Mouse (Mus musculus) forebrain, embryonic 14.5 days (tissue): ENCODE results near the gene Pam. TPM values are rescaled to one million over a fixed set of nuclear protein-coding genes. Genes with fewer than 3 reads are reported as not detected.
"Not testable (repeated sequence)": the region's sequence is repeated elsewhere in the genome, so short reads cannot be mapped to it uniquely, and the experiment has no call there.

Experiments
- ATAC-seq: fragments of 200-750 bp; cut with Nextera tagmentation; 2 replicates; pipeline ENCODE4 v1.8.0; 2017; ENCODE audit warnings: mild to moderate bottlenecking, moderate library complexity
- DNase-seq: peaks from one replicate; pipeline ENCODE4 v3.0.0-alpha.2; 2015; ENCODE audit warnings: low spot score
- H3K27ac ChIP-seq: fragments of 300-500 bp; sonication (generic); 2 replicates; pipeline ENCODE4 v1.5.1; 2014; ENCODE audit warnings: low read depth, mild to moderate bottlenecking, control low read depth, low read length, moderate library complexity
- H3K27me3 ChIP-seq: fragments of 300-500 bp; sonication (generic); replicated peaks from 2 replicates; pipeline ENCODE4 v1.6.1; 2014; ENCODE audit warnings: low read length, control low read depth, mixed read lengths; ENCODE audit not compliant: control insufficient read depth, insufficient read depth
- H3K36me3 ChIP-seq: fragments of 300-500 bp; sonication (generic); 2 replicates; pipeline ENCODE4 v1.6.1; 2014; ENCODE audit warnings: low read length, control low read depth; ENCODE audit not compliant: control insufficient read depth, insufficient read depth
- H3K4me1 ChIP-seq: fragments of 300-500 bp; sonication (generic); 2 replicates; pipeline ENCODE4 v1.6.1; 2014; ENCODE audit warnings: antibody characterized with exemption, low read length, control low read depth; ENCODE audit not compliant: control insufficient read depth, insufficient read depth
- H3K4me2 ChIP-seq: fragments of 300-500 bp; sonication (generic); 2 replicates; pipeline ENCODE4 v1.6.1; 2014; ENCODE audit warnings: mild to moderate bottlenecking, control low read depth, low read length
- H3K4me3 ChIP-seq: fragments of 300-500 bp; sonication (generic); 2 replicates; pipeline ENCODE4 v1.5.1; 2014; ENCODE audit warnings: low read depth, low read length, control low read depth
- H3K9ac ChIP-seq: fragments of 300-500 bp; sonication (generic); 2 replicates; pipeline ENCODE4 v1.6.1; 2014; ENCODE audit warnings: mild to moderate bottlenecking, low read length, control low read depth, moderate library complexity
- H3K9me3 ChIP-seq: fragments of 300-500 bp; sonication (generic); replicated peaks from 2 replicates; pipeline ENCODE4 v1.6.1; 2016; ENCODE audit warnings: low read length, control low read depth, mixed read lengths; ENCODE audit not compliant: control insufficient read depth
- WGBS: fragments of 180-500 bp; shearing (Covaris S2); extraction: QIAGEN DNeasy Blood & Tissue Kit; methylation state at CpG from one replicate; pipeline ENCODE4 v1.1.7; 2014; 5-methylcytosine and 5-hydroxymethylcytosine counted together
- polyA plus RNA-seq: library from polyadenylated mRNA; unstranded; fragments of >200 nt; fragmentation: Nextera tagmentation; extraction: Ambion mirVana; gene quantifications from 2 replicates; pipeline ENCODE4 v1.2.1, GENCODE M21; 2014

Gene Pam
- polyA plus RNA-seq, 1 experiment from 2014 or later = 41.7 TPM

DNA sequence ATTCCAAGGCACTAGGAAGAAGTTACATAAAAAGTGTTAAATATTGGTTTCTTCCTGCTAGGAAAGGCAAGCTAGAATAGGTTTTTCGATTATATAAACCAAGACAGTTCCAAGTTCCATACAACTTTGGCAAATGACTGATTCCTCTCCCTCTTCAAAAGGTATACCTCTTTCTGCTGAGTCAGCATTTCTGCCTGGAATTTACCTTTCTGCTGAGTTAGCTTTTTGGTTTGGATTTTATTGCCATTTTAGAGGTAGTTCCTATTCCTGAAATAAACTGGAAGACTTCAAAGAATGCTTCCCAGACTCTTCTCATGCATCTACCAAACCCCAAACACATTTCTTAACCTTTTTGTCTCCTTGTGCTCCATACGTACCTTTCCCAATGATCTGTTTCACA lies 327.4 kb downstream of the Pam start:
- H3K27ac ChIP-seq = no peak overlapping the region
- 81% methylated on average over 2 of the region's 2 CpGs for WGBS
- no peak for ATAC-seq
- DNase-seq = no peak
- no peaks in the 10 kb centered on the region for H3K27me3 ChIP-seq
- no peak overlapping the region for H3K9ac ChIP-seq
- H3K9me3 ChIP-seq = no peaks in the 10 kb centered on the region
- H3K4me2 ChIP-seq = peak overlapping the region; percentile 68
- H3K36me3 ChIP-seq = no peaks in the 10 kb centered on the region
- peak overlapping the region; percentile 90 for H3K4me3 ChIP-seq
- peaks cover 17% of the 10 kb centered on the region for H3K4me1 ChIP-seq

DNA sequence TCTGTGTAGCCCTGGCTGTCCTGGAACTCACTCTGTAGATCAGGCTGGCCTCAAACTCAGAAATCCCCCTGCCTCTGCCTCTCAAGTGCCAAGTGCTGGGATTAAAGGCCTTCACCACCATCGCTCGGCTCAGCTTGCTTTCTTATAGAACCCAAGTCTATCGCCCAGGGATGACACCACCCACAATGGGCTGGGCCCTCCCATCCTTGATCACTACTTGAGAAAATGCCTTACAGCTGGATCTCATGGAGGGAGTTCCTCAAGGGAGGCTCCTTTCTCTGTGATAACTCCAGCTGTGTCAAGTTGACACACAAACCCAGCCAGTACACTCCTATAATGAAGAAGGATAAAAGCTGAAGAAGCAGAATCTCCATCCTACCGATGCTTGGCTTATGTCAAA lies 329.7 kb downstream of the Pam start:
- not testable (repeated sequence) for H3K4me2 ChIP-seq, H3K27ac ChIP-seq, H3K9ac ChIP-seq, H3K27me3 ChIP-seq, H3K36me3 ChIP-seq, DNase-seq, H3K9me3 ChIP-seq, ATAC-seq, H3K4me3 ChIP-seq
- 86% methylated on average over 4 of the region's 4 CpGs for WGBS
- H3K4me1 ChIP-seq = peaks cover 13% of the 10 kb centered on the region

GRCm38 (mm10) chr1:97761477-97761876 lies 334.0 kb downstream of the Pam start:
- Histone ChIP-seq H3K36me3 (peaks cover 10% of the 10 kb centered on the region), H3K9me3 (no peaks in the 10 kb centered on the region), H3K4me3 (no peak overlapping the region), H3K27me3 (no peaks in the 10 kb centered on the region), H3K9ac (no peak overlapping the region), H3K4me2 (no peak overlapping the region), H3K27ac (no peak overlapping the region), H3K4me1 (no peaks in the 10 kb centered on the region; the same call in 1 of the 2 replicates)
- ATAC-seq (no peak), DNase-seq (no peak)
- 73% methylated on average over 6 of the region's 6 CpGs for WGBS

DNA sequence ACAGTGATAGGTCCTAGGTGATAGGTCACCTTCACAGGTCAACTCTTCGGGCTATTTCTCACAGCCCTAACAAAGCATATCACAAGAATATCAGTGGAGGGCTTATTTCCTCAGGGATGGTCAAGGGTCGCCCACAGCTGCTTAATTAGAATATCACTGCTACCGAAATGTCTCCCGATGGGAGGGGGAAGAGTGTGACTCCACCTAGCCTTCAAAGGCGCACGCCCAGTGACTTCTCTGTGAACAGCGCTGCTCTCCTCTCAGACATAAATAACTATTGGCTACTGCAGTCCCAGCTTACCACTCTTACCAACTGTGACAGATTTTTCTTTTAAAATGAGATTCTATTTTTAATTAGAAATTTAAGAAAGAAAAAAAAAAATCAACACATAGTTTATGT lies 334.8 kb downstream of the Pam start:
- Histone ChIP-seq H3K27ac (no peak overlapping the region), H3K4me1 (no peaks in the 10 kb centered on the region; the same call in 1 of the 2 replicates), H3K9ac (no peak overlapping the region), H3K36me3 (peaks cover 13% of the 10 kb centered on the region), H3K27me3 (no peaks in the 10 kb centered on the region), H3K4me2 (no peak overlapping the region), H3K4me3 (no peak overlapping the region), H3K9me3 (no peaks in the 10 kb centered on the region)
- DNase-seq = no peak
- 91% methylated on average over 7 of the region's 7 CpGs for WGBS
- ATAC-seq = no peak

DNA sequence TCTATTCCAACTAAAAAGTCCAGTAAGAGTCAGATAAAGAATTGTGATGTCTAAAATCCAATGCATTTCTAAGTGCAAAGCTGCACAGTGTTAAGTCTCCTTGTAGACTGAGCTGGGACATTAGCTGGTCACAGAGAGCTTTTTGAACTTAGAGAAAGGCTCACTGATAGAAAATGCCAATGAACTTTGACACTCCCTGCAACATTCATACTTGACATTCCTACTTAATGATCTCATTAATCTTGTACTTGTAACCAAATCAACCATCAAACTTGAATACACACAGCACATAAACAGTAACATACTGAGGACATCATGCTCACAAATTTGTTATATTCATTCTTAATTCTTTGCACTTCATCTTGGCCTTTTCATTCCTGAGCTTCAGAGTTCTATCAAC lies 335.6 kb downstream of the Pam start:
- H3K4me2 ChIP-seq = no peak overlapping the region
- H3K9me3 ChIP-seq = no peaks in the 10 kb centered on the region
- H3K27me3 ChIP-seq = no peaks in the 10 kb centered on the region
- H3K9ac ChIP-seq = no peak overlapping the region
- no peak overlapping the region for H3K4me3 ChIP-seq
- DNase-seq (no peak), ATAC-seq (no peak)
- H3K36me3 ChIP-seq = peaks cover 20% of the 10 kb centered on the region
- no peaks in the 10 kb centered on the region; the same call in 1 of the 2 replicates for H3K4me1 ChIP-seq
- H3K27ac ChIP-seq = no peak overlapping the region

GRCm38 (mm10) chr1:97754392-97754791 lies 341.1 kb downstream of the Pam start:
- H3K4me1 ChIP-seq = no peaks in the 10 kb centered on the region
- H3K9me3 ChIP-seq = no peaks in the 10 kb centered on the region
- no peak for ATAC-seq
- no peak overlapping the region for H3K9ac ChIP-seq
- no peak overlapping the region for H3K4me2 ChIP-seq
- no peak overlapping the region for H3K4me3 ChIP-seq
- no peak overlapping the region for H3K27ac ChIP-seq
- 85% methylated on average over 4 of the region's 4 CpGs for WGBS
- no peaks in the 10 kb centered on the region for H3K27me3 ChIP-seq
- DNase-seq = no peak
- H3K36me3 ChIP-seq = peaks cover 41% of the 10 kb centered on the region

DNA sequence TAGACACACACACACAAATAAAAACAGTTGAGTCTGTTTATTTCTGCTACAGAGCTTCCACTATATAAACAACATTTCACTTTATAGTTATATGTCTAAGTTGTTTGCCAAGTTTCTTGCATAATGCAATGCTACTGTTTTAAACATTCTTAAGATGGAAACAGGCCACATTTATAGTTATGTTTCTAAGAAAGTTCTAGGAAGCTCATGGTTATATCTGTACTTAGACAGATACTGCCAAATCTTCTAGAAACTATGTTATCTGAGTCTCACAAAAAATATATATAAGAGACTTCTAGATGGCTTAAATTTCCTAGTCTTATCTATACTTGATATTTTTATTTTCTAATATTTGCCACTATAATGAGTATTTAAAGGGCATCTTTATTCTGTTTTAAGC lies 342.2 kb downstream of the Pam start:
- Histone ChIP-seq H3K27me3 (no peaks in the 10 kb centered on the region), H3K4me1 (no peaks in the 10 kb centered on the region), H3K9me3 (no peaks in the 10 kb centered on the region), H3K9ac (no peak overlapping the region), H3K36me3 (peaks cover 39% of the 10 kb centered on the region), H3K4me3 (no peak overlapping the region), H3K27ac (no peak overlapping the region), H3K4me2 (no peak overlapping the region)
- DNase-seq = no peak
- no peak for ATAC-seq

GRCm38 (mm10) chr1:97748163-97748562 lies 347.3 kb downstream of the Pam start:
- H3K4me1 ChIP-seq = no peaks in the 10 kb centered on the region
- DNase-seq = no peak
- no peaks in the 10 kb centered on the region for H3K9me3 ChIP-seq
- H3K4me3 ChIP-seq = no peak overlapping the region
- peaks cover 51% of the 10 kb centered on the region for H3K36me3 ChIP-seq
- no peak overlapping the region for H3K27ac ChIP-seq
- no peaks in the 10 kb centered on the region for H3K27me3 ChIP-seq
- no peak for ATAC-seq
- WGBS = 86% methylated on average over 3 of the region's 3 CpGs
- no peak overlapping the region for H3K4me2 ChIP-seq
- H3K9ac ChIP-seq = no peak overlapping the region

GRCm38 (mm10) chr1:97746261-97746660 lies 349.2 kb downstream of the Pam start:
- peaks cover 55% of the 10 kb centered on the region for H3K36me3 ChIP-seq
- no peak overlapping the region for H3K4me3 ChIP-seq
- no peak overlapping the region for H3K9ac ChIP-seq
- no peak overlapping the region for H3K27ac ChIP-seq
- no peaks in the 10 kb centered on the region for H3K27me3 ChIP-seq
- DNase-seq (no peak), ATAC-seq (no peak)
- no peaks in the 10 kb centered on the region for H3K4me1 ChIP-seq
- H3K9me3 ChIP-seq = no peaks in the 10 kb centered on the region
- whole genome bisulfite sequencing = 96% methylated on average over 7 of the region's 7 CpGs
- H3K4me2 ChIP-seq = no peak overlapping the region
